Mouse (Mus musculus) small intestine, adult 2 months (tissue): ENCODE data around the gene Gfod2. TPM values are rescaled to one million over a fixed set of nuclear protein-coding genes. Genes with fewer than 3 reads are reported as not detected.

Experiments
- H3K27ac ChIP-seq: fragments of 200-500 bp; 2 replicates; pipeline ENCODE4 v1.5.1; 2012; ENCODE audit warnings: low read depth, low read length, control low read depth, inconsistent platforms; ENCODE audit not compliant: insufficient read depth
- H3K27me3 ChIP-seq: fragments of 200-500 bp; 2 replicates; pipeline ENCODE4 v1.6.1; 2012; ENCODE audit warnings: mild to moderate bottlenecking, moderate library complexity, low read length, inconsistent platforms; ENCODE audit not compliant: control insufficient read depth, insufficient read depth
- H3K36me3 ChIP-seq: fragments of 200-500 bp; 2 replicates; pipeline ENCODE4 v1.6.1; 2012; ENCODE audit warnings: mild to moderate bottlenecking, low read length, control low read depth, inconsistent platforms; ENCODE audit not compliant: control insufficient read depth, insufficient read depth
- H3K4me1 ChIP-seq: fragments of 200-500 bp; 2 replicates; pipeline ENCODE4 v1.6.1; 2012; ENCODE audit warnings: low read length, inconsistent platforms, mixed read lengths; ENCODE audit not compliant: control insufficient read depth, insufficient read depth, insufficient read length
- H3K4me3 ChIP-seq: fragments of 200-500 bp; 2 replicates; pipeline ENCODE4 v1.5.1; 2012; ENCODE audit warnings: low read depth, mild to moderate bottlenecking, control low read depth, inconsistent platforms, low read length, moderate library complexity
- CTCF ChIP-seq: fragments of 200-500 bp; IDR thresholded peaks from 2 replicates; pipeline ENCODE4 v1.5.1; 2012; ENCODE audit warnings: low read depth, mild to moderate bottlenecking, control low read depth, inconsistent platforms, low read length, moderate library complexity, mixed read lengths; ENCODE audit not compliant: insufficient replicate concordance, insufficient read length; ENCODE audit errors: extremely low read depth
- POLR2A ChIP-seq: fragments of 200-500 bp; IDR thresholded peaks from 2 replicates; pipeline ENCODE4 v1.6.1; 2012; ENCODE audit warnings: low read depth, mild to moderate bottlenecking, control low read depth, inconsistent platforms, low read length, moderate library complexity
- WGBS: fragments of 180-500 bp; shearing (Covaris S2); methylation state at CpG from one replicate; pipeline ENCODE4 v1.1.7; 2018; 5-methylcytosine and 5-hydroxymethylcytosine counted together
- polyA plus RNA-seq: library from polyadenylated mRNA; depleted of rRNA; stranded (reverse); fragments of >200 nt; gene quantifications from 2 replicates; pipeline ENCODE4 v1.2.3, GENCODE M21; 2012; rRNA removed

Gfod2 gene
- polyA plus RNA-seq: 4.9 and 8.3 TPM in 2 replicates

DNA sequence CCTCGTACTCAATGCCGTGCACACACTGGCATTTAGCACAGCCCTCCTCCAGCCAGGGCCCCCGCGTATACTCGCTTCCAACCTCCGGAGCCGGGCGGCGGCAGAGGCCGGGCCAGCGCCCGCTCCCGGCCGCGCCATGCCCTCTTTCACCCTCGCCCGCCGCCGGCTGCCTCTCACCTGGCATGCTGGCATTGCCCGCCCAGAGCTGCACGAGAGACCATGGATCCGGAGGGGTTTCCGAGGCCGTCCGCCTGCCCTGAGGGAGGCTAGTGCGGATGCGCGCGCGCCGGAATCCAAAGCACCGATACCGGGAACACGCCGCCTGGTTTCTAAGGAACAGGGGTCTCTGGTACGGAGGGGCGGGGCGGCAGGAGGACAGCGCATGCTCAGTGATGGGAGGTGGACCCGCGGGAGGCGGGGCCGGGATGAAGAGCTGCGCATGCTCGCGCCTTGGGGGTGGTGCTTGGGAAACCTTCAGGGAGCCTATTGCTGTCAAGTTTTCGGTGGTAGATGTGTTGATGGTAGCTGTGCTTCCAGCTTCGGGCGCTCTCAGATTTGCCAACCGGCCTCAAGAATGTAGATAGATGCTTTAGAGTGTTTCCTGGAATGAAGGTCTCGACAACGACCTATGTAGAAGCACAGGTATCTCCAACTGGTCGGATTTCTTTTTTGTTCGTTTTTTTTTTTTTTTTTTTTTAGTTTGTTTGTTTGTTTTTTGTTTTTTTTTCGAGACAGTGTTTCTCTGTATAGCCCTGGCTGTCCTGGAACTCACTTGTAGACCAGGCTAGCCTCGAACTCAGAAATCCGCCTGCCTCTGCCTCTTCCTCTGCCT is at the start of gene Gfod2:
Gene Gfod2 (minus strand): TSS at position 388 of the 832 bp plus-strand sequence.
- H3K27ac ChIP-seq: peak within 1 kb of the TSS; percentile 39; the same call in 1 of the 2 replicates
- no peaks in the 10 kb centered on the region for H3K36me3 ChIP-seq
- H3K27me3 ChIP-seq: no peaks in the 10 kb centered on the region
- no peak for TF ChIP-seq CTCF
- TF ChIP-seq POLR2A: peak; percentile 45; the same call in 1 of the 2 replicates
- H3K4me1 ChIP-seq: peaks cover 7% of the 10 kb centered on the region; the same call in 1 of the 2 replicates
- 2% methylated on average over 57 of the region's 57 CpGs for WGBS
- H3K4me3 ChIP-seq: peak within 1 kb of the TSS; percentile 97

DNA sequence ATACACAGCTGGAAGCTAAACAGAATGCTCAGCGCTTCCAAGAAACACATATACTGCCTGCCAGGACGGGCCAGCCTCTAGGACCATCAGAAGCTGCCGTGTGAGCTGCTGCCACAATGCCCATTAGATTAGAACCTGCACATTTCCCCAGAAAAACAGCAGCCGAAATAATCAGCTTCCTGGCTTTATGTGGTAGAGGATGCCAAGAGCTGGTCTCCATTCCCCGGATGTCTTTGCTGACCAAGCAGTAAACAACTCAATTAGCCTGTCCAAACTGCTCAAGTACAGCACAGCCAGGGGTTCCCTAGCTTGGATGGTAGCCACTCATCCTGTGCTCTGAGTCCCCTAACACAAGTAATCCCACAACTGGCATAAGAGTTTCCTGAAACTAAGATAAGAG is 49.3 kb upstream of the Gfod2 start:
- Histone ChIP-seq H3K27ac (no peak overlapping the region), H3K36me3 (peaks cover 8% of the 10 kb centered on the region), H3K4me1 (peaks cover 18% of the 10 kb centered on the region), H3K27me3 (no peaks in the 10 kb centered on the region), H3K4me3 (no peak overlapping the region)
- TF ChIP-seq POLR2A (no peak), CTCF (no peak)
- WGBS: 80% methylated on average over 5 of the region's 5 CpGs

DNA sequence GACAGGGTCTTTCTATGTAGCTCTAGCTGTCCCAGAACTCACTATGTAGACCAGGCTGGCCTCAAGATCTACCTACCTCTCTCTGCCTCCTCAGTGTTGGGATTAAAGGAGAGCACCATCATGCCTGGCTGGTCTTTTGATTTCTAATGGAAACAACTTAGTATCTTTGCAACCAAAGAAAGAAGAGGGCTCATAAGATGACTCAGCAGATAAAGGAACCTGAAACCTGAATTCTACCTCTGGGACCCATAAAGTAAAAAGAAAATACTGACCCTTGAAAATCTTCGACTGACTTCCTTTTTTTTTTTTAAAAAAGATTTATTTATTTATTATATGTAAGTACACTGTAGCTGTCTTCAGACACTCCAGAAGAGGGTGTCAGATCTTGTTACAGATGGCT is 47.5 kb upstream of the Gfod2 start:
- peaks cover under 1% of the 10 kb centered on the region for H3K4me1 ChIP-seq
- no peaks in the 10 kb centered on the region for H3K27me3 ChIP-seq
- TF ChIP-seq CTCF (no peak), POLR2A (no peak)
- H3K36me3 ChIP-seq: peaks cover 8% of the 10 kb centered on the region
- 53% methylated on average over 1 of the region's 1 CpGs for WGBS
- H3K27ac ChIP-seq: no peak overlapping the region
- H3K4me3 ChIP-seq: no peak overlapping the region

DNA sequence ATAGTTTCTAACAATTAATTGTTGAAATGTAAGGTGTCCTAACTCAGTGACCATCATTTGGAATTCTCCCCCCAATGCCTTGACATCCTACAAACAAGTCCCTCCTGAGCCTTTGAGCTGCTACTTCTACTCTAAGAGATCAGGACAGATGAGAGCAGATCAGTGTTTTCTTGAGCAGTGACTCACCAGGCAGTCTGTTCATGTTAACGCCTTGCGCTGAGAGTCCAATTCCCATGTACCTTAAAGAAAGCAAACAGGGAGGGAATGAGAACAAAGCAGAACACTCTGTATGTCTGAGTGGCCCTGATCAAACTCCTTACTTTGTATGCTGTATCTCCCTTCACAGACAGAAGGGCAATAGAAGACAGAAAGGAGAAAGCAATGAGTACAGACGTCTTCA is 46.9 kb upstream of the Gfod2 start:
- WGBS: 61% methylated on average over 3 of the region's 3 CpGs
- TF ChIP-seq CTCF (no peak), POLR2A (no peak)
- no peak overlapping the region for H3K4me3 ChIP-seq
- H3K36me3 ChIP-seq: peaks cover 8% of the 10 kb centered on the region
- H3K27ac ChIP-seq: no peak overlapping the region
- no peaks in the 10 kb centered on the region; the same call in 1 of the 2 replicates for H3K4me1 ChIP-seq
- H3K27me3 ChIP-seq: no peaks in the 10 kb centered on the region

DNA sequence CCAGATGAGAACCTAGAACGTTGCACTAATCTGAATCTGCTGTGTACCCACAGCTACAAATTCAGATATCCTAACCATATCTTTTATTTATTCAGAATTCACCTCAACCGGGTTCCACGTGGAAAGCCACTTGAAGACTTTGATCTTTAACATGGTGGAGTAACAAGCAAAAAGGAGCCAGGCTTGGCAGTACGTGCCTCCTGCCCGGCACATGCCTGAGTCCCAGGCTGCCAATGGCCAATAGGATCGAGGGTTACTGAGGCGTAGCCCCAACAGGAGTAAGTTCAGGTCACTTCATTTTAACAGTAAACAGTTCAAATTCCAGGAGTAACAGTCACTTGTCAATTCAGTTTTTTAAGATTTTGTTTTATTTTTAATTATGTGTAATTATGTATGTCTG is 46.3 kb upstream of the Gfod2 start:
- no peak overlapping the region for H3K27ac ChIP-seq
- no peaks in the 10 kb centered on the region for H3K27me3 ChIP-seq
- H3K4me1 ChIP-seq: no peaks in the 10 kb centered on the region
- peaks cover 8% of the 10 kb centered on the region for H3K36me3 ChIP-seq
- TF ChIP-seq POLR2A: no peak
- no peak for TF ChIP-seq CTCF
- 72% methylated on average over 7 of the region's 7 CpGs for WGBS
- H3K4me3 ChIP-seq: no peak overlapping the region

DNA sequence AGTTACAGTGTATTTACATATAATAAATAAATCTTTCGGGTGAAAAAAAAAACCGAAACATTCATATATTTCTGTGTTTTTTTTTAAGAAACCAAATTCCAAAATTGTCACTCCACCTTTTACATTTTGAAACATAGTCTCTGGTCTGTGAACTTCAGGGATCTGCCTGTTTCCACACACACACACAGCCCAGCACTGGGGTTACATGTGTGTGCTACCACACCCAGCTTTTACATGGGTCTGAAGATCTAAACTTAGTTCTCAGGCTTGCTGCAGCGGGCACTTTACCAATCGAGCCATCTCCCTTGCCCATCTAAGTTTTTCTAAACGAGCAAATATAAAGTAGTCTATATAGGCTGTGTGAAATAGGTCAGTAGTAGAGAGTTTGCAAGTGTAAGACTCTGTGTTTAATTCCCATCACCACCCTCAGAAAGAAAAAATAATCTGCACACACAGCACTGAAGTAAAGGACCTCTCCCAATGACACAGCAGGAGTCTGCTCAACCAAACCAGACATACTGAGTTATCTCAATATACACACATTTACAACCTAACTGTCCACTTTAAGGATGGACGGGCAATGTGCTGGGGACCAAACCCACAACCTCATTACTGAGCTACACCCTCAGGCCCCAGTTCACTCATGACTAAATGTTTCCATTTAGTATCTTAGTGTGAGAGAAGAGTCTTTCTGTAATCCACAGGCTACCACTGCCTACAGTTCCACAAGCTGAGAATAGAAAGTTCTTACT is 42.9 kb upstream of the Gfod2 start:
- WGBS: 88% methylated on average over 6 of the region's 6 CpGs
- Histone ChIP-seq H3K4me3 (no peak overlapping the region), H3K4me1 (peaks cover 9% of the 10 kb centered on the region; the same call in 1 of the 2 replicates), H3K27ac (no peak overlapping the region), H3K27me3 (no peaks in the 10 kb centered on the region), H3K36me3 (peaks cover 8% of the 10 kb centered on the region)
- TF ChIP-seq POLR2A (no peak), CTCF (no peak)

DNA sequence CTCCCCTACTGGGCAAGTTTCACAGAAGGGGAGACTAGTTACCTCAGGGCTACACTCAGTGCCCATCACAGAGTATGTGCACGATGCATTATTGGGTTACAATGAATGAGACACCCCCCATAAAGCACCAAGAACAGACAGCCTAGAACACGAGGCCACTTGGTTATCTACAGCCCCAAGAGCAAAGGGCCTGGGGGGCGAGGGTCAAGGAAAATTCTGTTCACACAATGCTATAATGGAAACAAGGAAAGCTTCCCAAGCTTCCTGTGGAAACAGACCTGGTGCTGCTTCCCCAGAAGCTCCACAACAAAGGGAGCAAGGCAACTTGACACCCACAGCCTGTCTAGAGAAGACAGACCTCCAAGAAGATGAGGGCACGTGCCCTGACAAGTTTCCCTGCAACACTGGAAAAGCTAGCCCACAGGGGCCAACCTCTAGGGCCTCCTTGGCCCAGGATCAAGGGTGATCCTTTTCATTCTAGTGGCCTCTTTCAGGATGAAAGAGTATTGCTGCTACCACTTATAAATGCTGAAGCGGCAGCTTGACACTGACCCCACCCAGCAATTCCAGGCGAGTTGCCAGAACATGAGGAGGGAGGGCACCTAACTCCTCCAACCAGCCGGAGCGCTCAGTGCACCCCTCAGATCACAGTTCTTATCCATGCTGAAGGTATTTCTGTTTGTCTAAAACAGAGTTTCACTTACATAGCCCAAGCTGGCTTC is 40.8 kb upstream of the Gfod2 start:
- no peaks in the 10 kb centered on the region for H3K27me3 ChIP-seq
- peak overlapping the region; percentile 48 for H3K27ac ChIP-seq
- TF ChIP-seq POLR2A: no peak
- TF ChIP-seq CTCF: no peak
- 22% methylated on average over 8 of the region's 8 CpGs for WGBS
- no peak overlapping the region for H3K4me3 ChIP-seq
- H3K36me3 ChIP-seq: peaks cover 2% of the 10 kb centered on the region; the same call in 1 of the 2 replicates
- peaks cover 21% of the 10 kb centered on the region for H3K4me1 ChIP-seq
